Mouse (Mus musculus) hindbrain, embryonic 10.5 days (tissue): ENCODE results near the gene Sprr1b. TPM values are rescaled to one million over a fixed set of nuclear protein-coding genes. Genes with fewer than 3 reads are reported as not detected.

Experiments
- DNase-seq: peaks from one replicate; pipeline ENCODE4 v3.0.0-alpha.2; 2017; ENCODE audit warnings: low spot score
- H3K27ac ChIP-seq: fragments of 300-500 bp; sonication (generic); 2 replicates; pipeline ENCODE4 v1.5.1; 2016; ENCODE audit warnings: mild to moderate bottlenecking, moderate library complexity
- H3K27me3 ChIP-seq: fragments of 300-500 bp; sonication (generic); 2 replicates; pipeline ENCODE4 v1.6.1; 2016; ENCODE audit warnings: mild to moderate bottlenecking; ENCODE audit not compliant: poor library complexity, insufficient read depth, severe bottlenecking
- H3K36me3 ChIP-seq: fragments of 300-500 bp; sonication (generic); 2 replicates; pipeline ENCODE4 v1.6.1; 2016; ENCODE audit warnings: mild to moderate bottlenecking, moderate library complexity
- H3K4me1 ChIP-seq: fragments of 300-500 bp; sonication (generic); replicated peaks from 2 replicates; pipeline ENCODE4 v1.6.1; 2016; ENCODE audit warnings: mild to moderate bottlenecking
- H3K4me3 ChIP-seq: fragments of 300-500 bp; sonication (generic); 2 replicates; pipeline ENCODE4 v1.5.1; 2016; ENCODE audit warnings: mild to moderate bottlenecking, moderate library complexity
- H3K9me3 ChIP-seq: fragments of 300-500 bp; sonication (generic); 2 replicates; pipeline ENCODE4 v1.6.1; 2016; ENCODE audit warnings: mild to moderate bottlenecking, moderate library complexity
- WGBS: fragments of 180-500 bp; shearing (Covaris S2); methylation state at CpG from one replicate; pipeline ENCODE4 v1.1.7; 2016; 5-methylcytosine and 5-hydroxymethylcytosine counted together
- polyA plus RNA-seq: library from polyadenylated mRNA; unstranded; fragments of >200 nt; fragmentation: Nextera tagmentation; extraction: Ambion mirVana; gene quantifications from 2 replicates; pipeline ENCODE4 v1.2.1, GENCODE M21; 2016

Gene Sprr1b
- polyA plus RNA-seq, 1 experiment from 2014 or later, result not detected

GRCm38 (mm10) chr3:92394301-92394700 is 44.3 kb downstream of the Sprr1b start:
- Histone ChIP-seq H3K27me3 (no peaks in the 10 kb centered on the region), H3K27ac (no peak overlapping the region), H3K4me1 (no peaks in the 10 kb centered on the region), H3K36me3 (no peaks in the 10 kb centered on the region), H3K4me3 (no peak overlapping the region), H3K9me3 (no peaks in the 10 kb centered on the region)
- DNase-seq, result no peak
- WGBS, result 50% methylated on average over 1 of the region's 1 CpGs

Other genes with a start within 250 kb of the Sprr1b start
- not detected in 2 replicates for gene Sprr2a1, start 223.0 kb downstream of the Sprr1b start, polyA plus RNA-seq
- gene Sprr2a2, start 222.9 kb downstream of the Sprr1b start, polyA plus RNA-seq, result not detected in 2 replicates
- not detected in 2 replicates for gene Sprr2a3, start 153.4 kb downstream of the Sprr1b start, polyA plus RNA-seq
- gene Sprr2b, start 122.2 kb downstream of the Sprr1b start, polyA plus RNA-seq, result not detected in 2 replicates
- not detected in 2 replicates for gene Sprr2d, start 99.6 kb downstream of the Sprr1b start, polyA plus RNA-seq
- gene Sprr2e, start 86.6 kb downstream of the Sprr1b start, polyA plus RNA-seq, result not detected in 2 replicates
- not detected in 2 replicates for gene Sprr2f, start 73.6 kb downstream of the Sprr1b start, polyA plus RNA-seq
- gene Sprr2h, start 53.1 kb downstream of the Sprr1b start, polyA plus RNA-seq, result not detected in 2 replicates
- not detected in 2 replicates for gene Sprr2i, start 30.8 kb downstream of the Sprr1b start, polyA plus RNA-seq
- not detected in 2 replicates for gene Sprr2j-ps, start 20.7 kb downstream of the Sprr1b start, polyA plus RNA-seq
- gene Gm9774, start 9.4 kb downstream of the Sprr1b start, polyA plus RNA-seq, result 8.3 and 9.8 TPM in 2 replicates
- gene Sprr2k, start 6.2 kb downstream of the Sprr1b start, polyA plus RNA-seq, result not detected in 2 replicates
- gene Sprr3, start 19.9 kb upstream of the Sprr1b start, polyA plus RNA-seq, result not detected in 2 replicates
- gene Sprr1a, start 47.1 kb upstream of the Sprr1b start, polyA plus RNA-seq, result not detected in 2 replicates
- gene Sprr4, start 61.7 kb upstream of the Sprr1b start, polyA plus RNA-seq, result not detected in 2 replicates
- not detected in 2 replicates for gene 2310046K23Rik, start 95.7 kb upstream of the Sprr1b start, polyA plus RNA-seq
- not detected in 2 replicates for gene Ivl, start 134.9 kb upstream of the Sprr1b start, polyA plus RNA-seq
- gene Smcp, start 150.2 kb upstream of the Sprr1b start, polyA plus RNA-seq, result not detected in 2 replicates
- not detected in 2 replicates for gene 2210017I01Rik, start 168.7 kb upstream of the Sprr1b start, polyA plus RNA-seq
- gene Lce6a, start 182.9 kb upstream of the Sprr1b start, polyA plus RNA-seq, result not detected in 2 replicates
- not detected in 2 replicates for gene Lce1a1, start 209.5 kb upstream of the Sprr1b start, polyA plus RNA-seq
- gene Lce1b, start 218.1 kb upstream of the Sprr1b start, polyA plus RNA-seq, result not detected in 2 replicates
- not detected in 2 replicates for gene Lce1a2, start 231.5 kb upstream of the Sprr1b start, polyA plus RNA-seq
- not detected in 2 replicates for gene Lce1c, start 240.5 kb upstream of the Sprr1b start, polyA plus RNA-seq
- not detected in 2 replicates for gene Lce1d, start 248.4 kb upstream of the Sprr1b start, polyA plus RNA-seq